Comparison of ENCODE assay signal across 8 mouse cellular contexts in the genomic region with DNA sequence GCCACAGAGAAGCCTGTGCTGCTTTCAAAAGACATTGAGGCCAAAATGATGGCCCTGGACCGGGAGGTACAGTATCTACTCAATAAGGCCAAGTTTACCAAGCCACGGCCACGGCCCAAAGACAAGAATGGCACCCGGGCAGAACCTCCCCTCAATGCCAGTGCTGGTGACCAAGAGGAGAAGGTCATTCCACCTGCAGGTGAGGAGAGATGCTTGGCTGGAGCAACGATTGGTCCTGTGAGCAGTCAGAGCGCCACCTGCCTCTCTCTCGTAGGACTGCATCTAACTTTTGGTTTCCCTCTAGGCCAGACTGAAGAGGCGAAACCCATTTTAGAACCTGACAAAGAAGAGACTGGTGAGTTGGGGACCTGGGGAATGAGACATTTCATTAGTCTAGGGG. TPM values are rescaled to one million over a fixed set of nuclear protein-coding genes. Genes with fewer than 3 reads are reported as not detected.
A peak's percentile ranks its signal among the peaks of the same experiment; 100 is the strongest.
DNase-seq lines count a peak whose midpoint lies in the region; ATAC-seq lines count a peak whose summit lies in the region.

No protein-coding gene starts in this region.

- peak; percentile 77 for ATAC-seq in erythroid progenitor cell, adult 5-6 weeks (replicated peaks; ENCODE audit: low FRiP score, poor library complexity, severe bottlenecking)
- peak; percentile 87 for ATAC-seq in megakaryocyte, adult 5-6 weeks (ENCODE audit: poor library complexity, severe bottlenecking)

- peak; percentile 61 for DNase-seq in adrenal gland, postnatal 10 days
- no peak for DNase-seq in adrenal gland, postnatal 25 days
- DNase-seq in left cerebral cortex, adult 18-20 months (ENCODE audit: low spot score in 2 of 2) = peak; percentile 46 to 51
- no peak for DNase-seq in left cerebral cortex, adult 11 months (ENCODE audit: low spot score)
- peak; percentile 81 for DNase-seq in ZHBTc4 (ENCODE audit: low read depth, low spot score)
- peak; percentile 55 to 56 for DNase-seq in thymus, postnatal 36 days

RNA-seq across cellular contexts. Expression of gene Slc37a4, which starts 7.4 kb away (rescaled TPM):
- total RNA-seq in adrenal gland, postnatal 10 days (2021) = 10 to 100 TPM; 30.6 to 44.8 TPM
- total RNA-seq in adrenal gland, postnatal 25 days (2021) = 21.4 and 27.1 TPM in 2 replicates
- total RNA-seq in left cerebral cortex, adult 18-20 months (2021) = 10 to 100 TPM; 24.5 to 31.8 TPM
- 0.72 and 5.0 TPM in 2 replicates for total RNA-seq in erythroid progenitor cell, adult 5-6 weeks (2015; ENCODE audit: low replicate concordance)
- total RNA-seq in erythroid progenitor cell, adult 5-6 weeks (2017; ENCODE audit: low replicate concordance) = 9.1 and 16.1 TPM in 2 replicates
- 19.7 and 23.5 TPM in 2 replicates for total RNA-seq in megakaryocyte, adult 5-6 weeks (2015)
- 14.8 and 28.3 TPM in 2 replicates for total RNA-seq in megakaryocyte, adult 5-6 weeks (2017)

RNA-seq across cellular contexts. Expression of gene Hyou1, which starts 10.0 kb away (rescaled TPM):
- total RNA-seq in adrenal gland, postnatal 10 days (2021) = 100 to 1,000 TPM in 1 of 2 experiments, 10 to 100 TPM in 1; 97.2 to 121 TPM
- 144 and 148 TPM in 2 replicates for total RNA-seq in adrenal gland, postnatal 25 days (2021)
- 100 to 1,000 TPM; 137 to 138 TPM for total RNA-seq in left cerebral cortex, adult 18-20 months (2021)
- total RNA-seq in erythroid progenitor cell, adult 5-6 weeks (2015; ENCODE audit: low replicate concordance) = 15.1 and 40.0 TPM in 2 replicates
- total RNA-seq in erythroid progenitor cell, adult 5-6 weeks (2017; ENCODE audit: low replicate concordance) = 25.1 and 34.4 TPM in 2 replicates
- total RNA-seq in megakaryocyte, adult 5-6 weeks (2015) = 27.2 and 29.7 TPM in 2 replicates
- total RNA-seq in megakaryocyte, adult 5-6 weeks (2017) = 48.3 and 49.7 TPM in 2 replicates

RNA-seq across cellular contexts. Expression of gene Rps25, which starts 17.7 kb away (rescaled TPM):
- total RNA-seq in adrenal gland, postnatal 10 days (2021) = 1,000 to 10,000 TPM; 1,303 to 1,311 TPM
- total RNA-seq in adrenal gland, postnatal 25 days (2021) = 1,083 and 1,176 TPM in 2 replicates
- 100 to 1,000 TPM; 755 to 756 TPM for total RNA-seq in left cerebral cortex, adult 18-20 months (2021)
- 682 and 851 TPM in 2 replicates for total RNA-seq in erythroid progenitor cell, adult 5-6 weeks (2015; ENCODE audit: low replicate concordance)
- total RNA-seq in erythroid progenitor cell, adult 5-6 weeks (2017; ENCODE audit: low replicate concordance) = 327 and 425 TPM in 2 replicates
- total RNA-seq in megakaryocyte, adult 5-6 weeks (2015) = 2,100 and 2,121 TPM in 2 replicates
- total RNA-seq in megakaryocyte, adult 5-6 weeks (2017) = 1,309 and 1,413 TPM in 2 replicates

RNA-seq across cellular contexts. Expression of gene Trappc4, which starts 18.1 kb away (rescaled TPM):
- total RNA-seq in adrenal gland, postnatal 10 days (2021) = 10 to 100 TPM; 65.4 to 70.9 TPM
- total RNA-seq in adrenal gland, postnatal 25 days (2021) = 89.7 and 92.0 TPM in 2 replicates
- 10 to 100 TPM; 70.6 to 71.0 TPM for total RNA-seq in left cerebral cortex, adult 18-20 months (2021)
- 19.5 and 34.8 TPM in 2 replicates for total RNA-seq in erythroid progenitor cell, adult 5-6 weeks (2015; ENCODE audit: low replicate concordance)
- 5.8 and 52.0 TPM in 2 replicates for total RNA-seq in erythroid progenitor cell, adult 5-6 weeks (2017; ENCODE audit: low replicate concordance)
- total RNA-seq in megakaryocyte, adult 5-6 weeks (2015) = 91.3 and 95.4 TPM in 2 replicates
- total RNA-seq in megakaryocyte, adult 5-6 weeks (2017) = 24.1 and 32.5 TPM in 2 replicates

RNA-seq across cellular contexts. Expression of gene Vps11, which starts 27.8 kb away (rescaled TPM):
- total RNA-seq in adrenal gland, postnatal 10 days (2021) = 10 to 100 TPM; 42.3 to 47.3 TPM
- total RNA-seq in adrenal gland, postnatal 25 days (2021) = 52.4 and 74.6 TPM in 2 replicates
- total RNA-seq in left cerebral cortex, adult 18-20 months (2021) = 10 to 100 TPM; 55.6 to 56.8 TPM
- 2.5 and 6.7 TPM in 2 replicates for total RNA-seq in erythroid progenitor cell, adult 5-6 weeks (2015; ENCODE audit: low replicate concordance)
- total RNA-seq in erythroid progenitor cell, adult 5-6 weeks (2017; ENCODE audit: low replicate concordance) = 9.5 and 15.7 TPM in 2 replicates
- total RNA-seq in megakaryocyte, adult 5-6 weeks (2015) = 19.2 and 19.4 TPM in 2 replicates
- 22.7 and 26.8 TPM in 2 replicates for total RNA-seq in megakaryocyte, adult 5-6 weeks (2017)

Comparison
In these comparisons a context has a peak if more than half of its experiments do, and no peak if none do; other contexts are left out.
1. DNase-seq: peak in adrenal gland, postnatal 10 days (single experiment), left cerebral cortex, adult 18-20 months (2 of 2), ZHBTc4 (single experiment) and thymus, postnatal 36 days (2 of 2); none in adrenal gland, postnatal 25 days (single experiment) and left cerebral cortex, adult 11 months (single experiment).